Mouse (Mus musculus) kidney, postnatal 0 days (tissue): ENCODE results near the gene Strbp. TPM values are rescaled to one million over a fixed set of nuclear protein-coding genes. Genes with fewer than 3 reads are reported as not detected.
"Not testable (repeated sequence)": the region's sequence is repeated elsewhere in the genome, so short reads cannot be mapped to it uniquely, and the experiment has no call there.

Source experiments
- ATAC-seq: fragments of 200-750 bp; cut with Nextera tagmentation; replicated peaks from 2 replicates; pipeline ENCODE4 v1.8.0; 2017; ENCODE audit warnings: low read depth, moderate number of reproducible peaks, moderate TSS enrichment, moderate library complexity; ENCODE audit not compliant: low FRiP score
- DNase-seq: peaks from one replicate; pipeline ENCODE4 v3.0.0-alpha.2; 2016; ENCODE audit warnings: low spot score
- H3K27ac ChIP-seq: fragments of 300-500 bp; sonication (generic); 2 replicates; pipeline ENCODE4 v1.5.1; 2014; ENCODE audit warnings: mild to moderate bottlenecking
- H3K27me3 ChIP-seq: fragments of 300-500 bp; sonication (generic); 2 replicates; pipeline ENCODE4 v1.6.1; 2014; ENCODE audit warnings: low read length, mixed read lengths; ENCODE audit not compliant: insufficient read depth
- H3K36me3 ChIP-seq: fragments of 300-500 bp; sonication (generic); 2 replicates; pipeline ENCODE4 v1.6.1; 2014; ENCODE audit warnings: low read length, mixed read lengths; ENCODE audit not compliant: insufficient read depth
- H3K4me1 ChIP-seq: fragments of 300-500 bp; sonication (generic); replicated peaks from 2 replicates; pipeline ENCODE4 v1.6.1; 2014; ENCODE audit warnings: antibody characterized with exemption, low read length, mixed read lengths; ENCODE audit not compliant: insufficient read depth
- H3K4me2 ChIP-seq: fragments of 300-500 bp; sonication (generic); 2 replicates; pipeline ENCODE4 v1.6.1; 2014; ENCODE audit warnings: mild to moderate bottlenecking, low read length, moderate library complexity, mixed read lengths
- H3K4me3 ChIP-seq: fragments of 300-500 bp; sonication (generic); replicated peaks from 2 replicates; pipeline ENCODE4 v1.5.1; 2014; ENCODE audit warnings: low read depth, low read length
- H3K9ac ChIP-seq: fragments of 300-500 bp; sonication (generic); 2 replicates; pipeline ENCODE4 v1.6.1; 2014; ENCODE audit warnings: low read depth, low read length
- H3K9me3 ChIP-seq: fragments of 300-500 bp; sonication (generic); replicated peaks from 2 replicates; pipeline ENCODE4 v1.6.1; 2016; ENCODE audit warnings: low read length, inconsistent platforms, mixed read lengths
- CTCF ChIP-seq: IDR thresholded peaks from 2 replicates; pipeline ENCODE4 v1.5.1; 2016; ENCODE audit warnings: antibody characterized with exemption, low read depth, mild to moderate bottlenecking, moderate library complexity
- WGBS: fragments of 180-500 bp; shearing (Covaris S2); extraction: QIAGEN DNeasy Blood & Tissue Kit; methylation state at CpG from one replicate; pipeline ENCODE4 v1.1.7; 2014; 5-methylcytosine and 5-hydroxymethylcytosine counted together
- polyA plus RNA-seq: library from polyadenylated mRNA; unstranded; fragments of >200 nt; fragmentation: Nextera tagmentation; extraction: Ambion mirVana; gene quantifications from 2 replicates; pipeline ENCODE4 v1.2.1, GENCODE M21; 2015

Gene Strbp
- polyA plus RNA-seq, 1 experiment from 2014 or later = 42.0 TPM

GRCm38 (mm10) chr2:37516922-37517462 is 186.7 kb downstream of the Strbp start:
- H3K4me2 ChIP-seq = peak overlapping the region; percentile 13
- 0 out of 2 replicates have a peak, but pooled peaks have one; percentile 18 for TF ChIP-seq CTCF
- H3K9ac ChIP-seq = peak overlapping the region; percentile 1; the same call in 1 of the 2 replicates
- peaks cover 5% of the 10 kb centered on the region; the same call in 1 of the 2 replicates for H3K36me3 ChIP-seq
- H3K9me3 ChIP-seq = no peaks in the 10 kb centered on the region
- 0 out of 2 replicates have a peak overlapping the region, but pooled peaks have one; percentile 4 for H3K4me3 ChIP-seq
- WGBS = 43% methylated on average over 4 of the region's 4 CpGs
- ATAC-seq = no peak
- H3K27ac ChIP-seq = no peak overlapping the region
- DNase-seq = no peak
- no peaks in the 10 kb centered on the region for H3K27me3 ChIP-seq
- no peaks in the 10 kb centered on the region for H3K4me1 ChIP-seq

GRCm38 (mm10) chr2:37516030-37516710 is 187.5 kb downstream of the Strbp start, which contains the start of gene Gpr21:
TSS of gene Gpr21 (plus strand) at chr2:37516332.
- TF ChIP-seq CTCF = no peak
- Histone ChIP-seq H3K4me2 (peak within 1 kb of the TSS; percentile 31), H3K36me3 (peaks cover 5% of the 10 kb centered on the region; the same call in 1 of the 2 replicates), H3K4me3 (0 out of 2 replicates have a peak within 1 kb of the TSS, but pooled peaks have one; percentile 14), H3K27me3 (no peaks in the 10 kb centered on the region), H3K27ac (no peak within 1 kb of the TSS), H3K9me3 (no peaks in the 10 kb centered on the region), H3K4me1 (no peaks in the 10 kb centered on the region), H3K9ac (peak within 1 kb of the TSS; percentile 1; the same call in 1 of the 2 replicates)
- ATAC-seq (no peak; the same call in 1 of the 2 replicates), DNase-seq (peak; percentile 60)
- WGBS = 26% methylated on average over 11 of the region's 11 CpGs

GRCm38 (mm10) chr2:37511134-37511901 is 192.3 kb downstream of the Strbp start:
- no peak for ATAC-seq

GRCm38 (mm10) chr2:37505856-37506255 is 197.8 kb downstream of the Strbp start:
- H3K27me3 ChIP-seq, H3K4me2 ChIP-seq, H3K4me1 ChIP-seq, ATAC-seq, H3K9me3 ChIP-seq, H3K9ac ChIP-seq, H3K4me3 ChIP-seq, DNase-seq, H3K27ac ChIP-seq: not testable (repeated sequence)
- 0 out of 2 replicates have a peak, but pooled peaks cover 16% of the 10 kb centered on the region for H3K36me3 ChIP-seq
- 62% methylated on average over 2 of the region's 2 CpGs for WGBS

More at GRCm38 (mm10) chr2:37511134-37511901, 192.3 kb downstream of the Strbp start:
- H3K27me3 ChIP-seq = no peaks in the 10 kb centered on the region
- no peak overlapping the region for H3K4me3 ChIP-seq
- no peak overlapping the region for H3K9ac ChIP-seq
- no peaks in the 10 kb centered on the region for H3K9me3 ChIP-seq
- no peak overlapping the region for H3K4me2 ChIP-seq
- no peaks in the 10 kb centered on the region for H3K4me1 ChIP-seq
- no peak for DNase-seq
- 95% methylated on average over 4 of the region's 4 CpGs for WGBS
- TF ChIP-seq CTCF = no peak
- peaks cover 5% of the 10 kb centered on the region; the same call in 1 of the 2 replicates for H3K36me3 ChIP-seq
- H3K27ac ChIP-seq = no peak overlapping the region

- Histone ChIP-seq H3K9ac (no peak overlapping the region), H3K36me3 (peaks cover 23% of the 10 kb centered on the region; the same call in 1 of the 2 replicates), H3K27ac (no peak overlapping the region), H3K27me3 (no peaks in the 10 kb centered on the region), H3K9me3 (no peaks in the 10 kb centered on the region), H3K4me2 (no peak overlapping the region), H3K4me3 (no peak overlapping the region), H3K4me1 (no peaks in the 10 kb centered on the region)
- no peak for ATAC-seq
- WGBS = 91% methylated on average over 4 of the region's 4 CpGs
- TF ChIP-seq CTCF = no peak
- DNase-seq = no peak
Observed at GRCm38 (mm10) chr2:37497321-37497720, 206.3 kb downstream of the Strbp start.

GRCm38 (mm10) chr2:37488956-37489355 is 214.7 kb downstream of the Strbp start:
- ATAC-seq (no peak), DNase-seq (no peak)
- Histone ChIP-seq H3K4me1 (no peaks in the 10 kb centered on the region), H3K4me2 (no peak overlapping the region), H3K36me3 (peaks cover 30% of the 10 kb centered on the region), H3K9ac (no peak overlapping the region), H3K27me3 (no peaks in the 10 kb centered on the region), H3K4me3 (no peak overlapping the region), H3K27ac (no peak overlapping the region), H3K9me3 (no peaks in the 10 kb centered on the region)
- TF ChIP-seq CTCF = no peak
- WGBS = 95% methylated on average over 2 of the region's 2 CpGs
